8 mouse cellular contexts compared by ENCODE assay signal in genomic region chr2:19263375-19263774, GRCm38 (mm10).
A peak's percentile ranks its signal among the peaks of the same experiment; 100 is the strongest.
DNase-seq lines count a peak whose midpoint lies in the region; ATAC-seq and TF ChIP-seq lines count a peak whose summit lies in the region.
"Had no signal": no experiment of that assay in that cellular context is flagged by ENCODE, and none has a peak within 500 bp of the region (broad histone marks: within the 10 kb centered on the region; RNA-seq: fewer than 3 reads in every experiment).

No protein-coding gene starts in this region.

- no peak overlapping the region for H3K27ac ChIP-seq in kidney, postnatal 0 days
- no peak overlapping the region for H3K27ac ChIP-seq in kidney, embryonic 15.5 days

- no peak for ATAC-seq in kidney, postnatal 0 days (replicated peaks; ENCODE audit: low FRiP score, low read depth)
- ATAC-seq in kidney, embryonic 15.5 days (replicated peaks; ENCODE audit: low FRiP score): no peak

- DNase-seq in kidney, postnatal 0 days (ENCODE audit: low spot score): no peak
- DNase-seq in retina, embryonic 14.5 days (ENCODE audit: low spot score): peak; percentile 21
- DNase-seq in retina, postnatal 1 day: no peak
- peak; percentile 37 for DNase-seq in embryo, embryonic 11 days
- DNase-seq in thymus, postnatal 4 days: peak; percentile 41
- DNase-seq in c-Kit-positive CD71-positive TER-119-positive erythroid progenitor cells, embryonic 14.5 days (ENCODE audit: low spot score): no peak
- DNase-seq: right cerebral cortex, adult 18-20 months had no signal

- H3K9ac ChIP-seq in kidney, postnatal 0 days (ENCODE audit: low read depth, low read length): no peak overlapping the region
- no peak overlapping the region for H3K9ac ChIP-seq in kidney, embryonic 15.5 days

- no peak overlapping the region for H3K4me2 ChIP-seq in kidney, postnatal 0 days (ENCODE audit: low read length)
- no peak overlapping the region for H3K4me2 ChIP-seq in kidney, embryonic 15.5 days

- WGBS in kidney, postnatal 0 days: 60% methylated on average over 5 of the region's 5 CpGs
- 55% methylated on average over 5 of the region's 5 CpGs for WGBS in kidney, embryonic 15.5 days

- no peaks in the 10 kb centered on the region for H3K9me3 ChIP-seq in kidney, postnatal 0 days (replicated peaks; ENCODE audit: low read length)
- H3K9me3 ChIP-seq in kidney, embryonic 15.5 days (replicated peaks): no peaks in the 10 kb centered on the region

- no peaks in the 10 kb centered on the region for H3K36me3 ChIP-seq in kidney, postnatal 0 days (ENCODE audit: insufficient read depth, low read length)
- no peaks in the 10 kb centered on the region for H3K36me3 ChIP-seq in kidney, embryonic 15.5 days

- no peak overlapping the region for H3K4me3 ChIP-seq in kidney, postnatal 0 days (replicated peaks; ENCODE audit: low read depth, low read length)
- no peak overlapping the region for H3K4me3 ChIP-seq in kidney, embryonic 15.5 days (replicated peaks)

- H3K4me1 ChIP-seq in kidney, postnatal 0 days (replicated peaks; ENCODE audit: insufficient read depth, low read length): no peaks in the 10 kb centered on the region
- H3K4me1 ChIP-seq in kidney, embryonic 15.5 days: no peaks in the 10 kb centered on the region

- no peaks in the 10 kb centered on the region for H3K27me3 ChIP-seq in kidney, postnatal 0 days (ENCODE audit: insufficient read depth, low read length)
- no peaks in the 10 kb centered on the region for H3K27me3 ChIP-seq in kidney, embryonic 15.5 days

- TF ChIP-seq CTCF in kidney, postnatal 0 days (IDR thresholded peaks at IDR 0.05; ENCODE audit: low read depth): peak; percentile 53; the same call in 1 of the 2 replicates

Comparison
In these comparisons a context has a peak if more than half of its experiments do, and no peak if none do; other contexts are left out.
1. DNase-seq: peak in retina, embryonic 14.5 days (single experiment), embryo, embryonic 11 days (single experiment) and thymus, postnatal 4 days (single experiment); none in kidney, postnatal 0 days (single experiment), retina, postnatal 1 day (single experiment) and c-Kit-positive CD71-positive TER-119-positive erythroid progenitor cells, embryonic 14.5 days (single experiment).